Mouse (Mus musculus): ENCODE measurements around the gene Cyb5d2. TPM values are rescaled to one million over a fixed set of nuclear protein-coding genes. Genes with fewer than 3 reads are reported as not detected.
"Not testable (repeated sequence)": the region's sequence is repeated elsewhere in the genome, so short reads cannot be mapped to it uniquely, and the experiment has no call there.

The Cyb5d2 gene
- polyA plus RNA-seq, 1 experiment, result not detected

GRCm38 (mm10) chr11:72795149-72795454, 840 bp downstream of the Cyb5d2 start:
- Histone ChIP-seq H3K4me3 (ENCODE audit: insufficient read depth, low read depth, low read length) (peak overlapping the region; percentile 77), H3K4me1 (ENCODE audit: control insufficient read depth, insufficient read depth, low read length) (no peaks in the 10 kb centered on the region), H3K27ac (ENCODE audit: insufficient read depth, low read depth, low read length) (peak overlapping the region; percentile 88)
- TF ChIP-seq POLR2A (IDR thresholded peaks at IDR 0.05; ENCODE audit: insufficient read depth, low read depth, low read length) (no peak), CTCF (IDR thresholded peaks at IDR 0.05; ENCODE audit: insufficient read depth, low read depth, low read length) (no peak)
- 15% methylated on average over 14 of the region's 14 CpGs for WGBS

DNA sequence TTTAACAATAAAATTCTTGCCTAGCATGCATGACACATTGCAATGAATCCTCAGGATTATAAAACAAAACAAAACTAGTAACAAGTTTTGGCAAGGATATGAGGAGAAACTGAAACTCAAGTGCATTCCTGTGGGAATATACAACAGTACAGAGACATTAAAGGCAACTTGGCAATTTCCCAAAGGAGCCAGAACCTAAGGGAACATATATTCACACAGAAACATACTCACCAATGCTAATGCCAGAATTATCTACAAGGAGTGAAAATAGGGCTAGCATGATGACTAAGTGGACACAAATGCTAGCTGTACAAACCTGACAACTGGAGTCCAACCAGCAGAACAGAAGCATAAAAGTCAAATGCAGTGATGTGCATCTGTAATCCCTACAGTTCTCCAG, 3.9 kb downstream of the Cyb5d2 start:
- Histone ChIP-seq H3K4me1 (ENCODE audit: control insufficient read depth, insufficient read depth, low read length) (no peaks in the 10 kb centered on the region), H3K27ac (ENCODE audit: insufficient read depth, low read depth, low read length) (no peak overlapping the region), H3K4me3 (ENCODE audit: insufficient read depth, low read depth, low read length) (no peak overlapping the region)
- TF ChIP-seq CTCF (IDR thresholded peaks at IDR 0.05; ENCODE audit: insufficient read depth, low read depth, low read length), result no peak
- no peak for TF ChIP-seq POLR2A (IDR thresholded peaks at IDR 0.05; ENCODE audit: insufficient read depth, low read depth, low read length)

DNA sequence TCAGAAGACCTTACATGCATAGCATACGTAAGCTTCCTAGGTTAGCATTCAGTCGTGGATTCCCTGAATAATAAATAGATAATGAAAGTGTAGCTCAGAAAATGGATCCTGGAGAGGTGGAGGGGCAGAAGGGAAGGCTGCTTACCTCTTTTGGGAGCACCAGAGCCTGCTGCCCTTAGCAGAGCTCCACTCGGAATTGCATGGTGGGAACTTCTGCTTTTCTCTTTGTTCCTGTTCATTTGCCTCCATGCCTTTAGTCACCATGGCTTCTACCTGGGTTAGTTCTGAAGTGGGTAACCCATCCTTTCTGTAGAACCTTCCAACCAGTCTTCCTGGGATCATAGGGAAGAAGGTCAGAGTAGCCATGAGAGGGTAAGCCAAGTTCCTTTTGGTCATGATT, 13.4 kb downstream of the Cyb5d2 start:
- Histone ChIP-seq H3K4me1 (ENCODE audit: control insufficient read depth, insufficient read depth, low read length) (no peaks in the 10 kb centered on the region), H3K27ac (ENCODE audit: insufficient read depth, low read depth, low read length) (no peak overlapping the region), H3K4me3 (ENCODE audit: insufficient read depth, low read depth, low read length) (no peak overlapping the region)
- WGBS, result 82% methylated on average over 3 of the region's 3 CpGs
- TF ChIP-seq CTCF (IDR thresholded peaks at IDR 0.05; ENCODE audit: insufficient read depth, low read depth, low read length), result no peak
- no peak for TF ChIP-seq POLR2A (IDR thresholded peaks at IDR 0.05; ENCODE audit: insufficient read depth, low read depth, low read length)

GRCm38 (mm10) chr11:72782103-72782502, 13.8 kb downstream of the Cyb5d2 start:
- Histone ChIP-seq H3K27ac (ENCODE audit: insufficient read depth, low read depth, low read length) (no peak overlapping the region), H3K4me3 (ENCODE audit: insufficient read depth, low read depth, low read length) (no peak overlapping the region), H3K4me1 (ENCODE audit: control insufficient read depth, insufficient read depth, low read length) (no peaks in the 10 kb centered on the region)
- WGBS, result 66% methylated on average over 2 of the region's 2 CpGs
- no peak for TF ChIP-seq POLR2A (IDR thresholded peaks at IDR 0.05; ENCODE audit: insufficient read depth, low read depth, low read length)
- TF ChIP-seq CTCF (IDR thresholded peaks at IDR 0.05; ENCODE audit: insufficient read depth, low read depth, low read length), result no peak

GRCm38 (mm10) chr11:72778957-72779356, 17.0 kb downstream of the Cyb5d2 start:
- TF ChIP-seq CTCF (IDR thresholded peaks at IDR 0.05; ENCODE audit: insufficient read depth, low read depth, low read length), result no peak
- TF ChIP-seq POLR2A (IDR thresholded peaks at IDR 0.05; ENCODE audit: insufficient read depth, low read depth, low read length), result no peak
- Histone ChIP-seq H3K4me1 (ENCODE audit: control insufficient read depth, insufficient read depth, low read length) (no peaks in the 10 kb centered on the region), H3K4me3 (ENCODE audit: insufficient read depth, low read depth, low read length) (no peak overlapping the region), H3K27ac (ENCODE audit: insufficient read depth, low read depth, low read length) (no peak overlapping the region)

DNA sequence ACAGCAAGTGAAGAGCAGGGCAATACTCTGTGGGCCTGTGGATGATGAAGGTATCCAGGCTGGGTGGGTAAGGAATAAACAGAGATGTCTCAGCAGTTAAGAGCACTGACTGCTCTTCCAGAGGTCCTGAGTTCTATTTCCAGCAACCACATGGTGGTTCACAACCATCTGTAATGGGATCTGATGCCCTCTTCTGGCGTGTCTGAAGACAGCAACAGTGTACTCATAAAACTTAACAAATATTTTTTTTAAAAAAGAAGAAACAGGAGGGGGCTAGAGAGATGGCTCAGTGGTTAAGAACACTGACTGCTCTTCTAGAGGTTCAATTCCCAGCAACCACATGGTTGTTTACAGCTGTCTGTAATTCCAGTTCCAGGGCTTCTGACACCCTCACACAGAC, 23.3 kb downstream of the Cyb5d2 start:
- WGBS, result 38% methylated on average over 1 of the region's 1 CpGs
- not testable (repeated sequence) for H3K4me3 ChIP-seq (ENCODE audit: insufficient read depth, low read depth, low read length); H3K4me1 ChIP-seq (ENCODE audit: control insufficient read depth, insufficient read depth, low read length); H3K27ac ChIP-seq (ENCODE audit: insufficient read depth, low read depth, low read length)

DNA sequence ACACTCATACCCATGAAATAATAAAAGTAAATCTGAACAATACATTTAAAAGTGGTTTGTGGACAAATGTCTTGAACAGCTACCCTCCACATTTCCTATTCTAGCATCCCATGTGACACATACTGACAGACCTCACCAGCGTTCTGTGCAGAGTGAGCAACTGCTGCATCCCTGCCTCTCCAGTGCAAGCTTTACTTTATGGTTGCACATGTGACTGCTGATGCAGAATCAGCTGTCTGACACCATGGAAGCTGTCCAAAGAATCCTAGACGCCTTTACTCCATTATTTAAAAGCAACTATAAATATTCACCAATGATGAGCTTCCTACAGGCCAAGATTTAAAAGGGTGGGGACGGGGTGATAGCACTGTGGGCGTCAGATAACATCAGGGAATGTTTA, 24.5 kb downstream of the Cyb5d2 start:
- TF ChIP-seq CTCF (IDR thresholded peaks at IDR 0.05; ENCODE audit: insufficient read depth, low read depth, low read length), result no peak
- TF ChIP-seq POLR2A (IDR thresholded peaks at IDR 0.05; ENCODE audit: insufficient read depth, low read depth, low read length), result no peak
- 33% methylated on average over 4 of the region's 4 CpGs for WGBS
- H3K4me1 ChIP-seq (ENCODE audit: control insufficient read depth, insufficient read depth, low read length), result no peaks in the 10 kb centered on the region
- no peak overlapping the region for H3K4me3 ChIP-seq (ENCODE audit: insufficient read depth, low read depth, low read length)
- no peak overlapping the region for H3K27ac ChIP-seq (ENCODE audit: insufficient read depth, low read depth, low read length)

- 72% methylated on average over 5 of the region's 5 CpGs for WGBS
- Histone ChIP-seq H3K4me1 (ENCODE audit: control insufficient read depth, insufficient read depth, low read length) (no peaks in the 10 kb centered on the region), H3K27ac (ENCODE audit: insufficient read depth, low read depth, low read length) (no peak overlapping the region), H3K4me3 (ENCODE audit: insufficient read depth, low read depth, low read length) (no peak overlapping the region)
- TF ChIP-seq CTCF (IDR thresholded peaks at IDR 0.05; ENCODE audit: insufficient read depth, low read depth, low read length), result no peak
- no peak for TF ChIP-seq POLR2A (IDR thresholded peaks at IDR 0.05; ENCODE audit: insufficient read depth, low read depth, low read length)
Observed at GRCm38 (mm10) chr11:72770816-72771215, 25.1 kb downstream of the Cyb5d2 start.

- 91% methylated on average over 3 of the region's 3 CpGs for WGBS
- H3K4me3 ChIP-seq (ENCODE audit: insufficient read depth, low read depth, low read length), result no peak overlapping the region
- H3K4me1 ChIP-seq (ENCODE audit: control insufficient read depth, insufficient read depth, low read length), result no peaks in the 10 kb centered on the region
- TF ChIP-seq CTCF (IDR thresholded peaks at IDR 0.05; ENCODE audit: insufficient read depth, low read depth, low read length), result no peak
- no peak for TF ChIP-seq POLR2A (IDR thresholded peaks at IDR 0.05; ENCODE audit: insufficient read depth, low read depth, low read length)
- no peak overlapping the region for H3K27ac ChIP-seq (ENCODE audit: insufficient read depth, low read depth, low read length)
Observed at GRCm38 (mm10) chr11:72770324-72770723, 25.6 kb downstream of the Cyb5d2 start.

- WGBS, result 90% methylated on average over 3 of the region's 3 CpGs
- TF ChIP-seq POLR2A (IDR thresholded peaks at IDR 0.05; ENCODE audit: insufficient read depth, low read depth, low read length), result no peak
- H3K4me3 ChIP-seq (ENCODE audit: insufficient read depth, low read depth, low read length), result no peak overlapping the region
- no peak overlapping the region for H3K27ac ChIP-seq (ENCODE audit: insufficient read depth, low read depth, low read length)
- no peaks in the 10 kb centered on the region for H3K4me1 ChIP-seq (ENCODE audit: control insufficient read depth, insufficient read depth, low read length)
Observed at GRCm38 (mm10) chr11:72769061-72769460, 26.9 kb downstream of the Cyb5d2 start.
